Mouse (Mus musculus): Measurements from ENCODE around the gene Patj. TPM values are rescaled to one million over a fixed set of nuclear protein-coding genes. Genes with fewer than 3 reads are reported as not detected.

The Patj gene
- 12.9 and 20.9 TPM in 2 replicates for polyA plus RNA-seq (2015; fragmentation: Nextera tagmentation; extraction: Ambion mirVana)

DNA sequence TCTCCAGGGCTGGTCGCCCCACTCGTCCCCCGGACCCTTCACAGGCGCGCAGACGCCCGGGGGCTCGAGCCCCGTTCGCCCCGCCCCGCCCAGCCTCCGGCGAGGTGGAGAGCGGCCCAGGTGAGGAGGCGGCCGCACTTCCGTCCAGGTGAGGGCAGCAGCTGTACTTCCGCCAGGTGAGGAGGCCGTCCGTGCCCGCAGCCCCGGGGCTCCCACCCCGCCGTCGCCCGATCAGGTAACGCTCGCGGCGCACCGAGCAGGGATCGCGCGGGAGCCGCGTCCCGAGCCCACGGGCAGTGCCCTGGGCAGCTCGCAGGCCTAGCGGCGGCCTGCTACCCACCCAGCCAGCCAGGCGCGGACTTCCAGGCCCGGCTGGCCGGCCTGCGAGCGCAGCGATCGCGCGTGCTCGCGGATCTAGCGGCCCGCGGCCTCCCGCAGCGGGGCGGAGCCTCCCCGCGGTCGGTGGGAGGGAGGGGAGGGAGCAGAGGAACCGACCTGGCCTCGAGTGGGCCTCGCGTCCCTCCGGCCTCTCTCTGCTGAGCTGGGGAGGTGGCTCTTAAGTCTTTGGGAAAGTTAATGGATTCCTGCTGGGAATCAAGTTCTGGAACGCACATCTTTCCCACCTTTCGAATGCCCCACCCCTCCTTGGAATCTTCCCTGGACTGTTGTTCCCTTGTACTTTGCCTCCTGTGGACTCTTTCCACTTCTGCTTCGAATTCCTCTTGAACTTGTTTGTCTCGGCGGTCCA, at the start of gene Patj:
Gene Patj, plus strand, starts transcription at position 96 of the 748 bp plus-strand sequence.
- Histone ChIP-seq H3K9ac (ENCODE audit: low read depth, low read length) (peak within 1 kb of the TSS; percentile 99), H3K9me3 (ENCODE audit: control insufficient read depth) (no peaks in the 10 kb centered on the region), H3K27me3 (replicated peaks; ENCODE audit: control insufficient read depth, insufficient read depth, low read length) (no peaks in the 10 kb centered on the region), H3K4me2 (replicated peaks; ENCODE audit: low read depth) (peak within 1 kb of the TSS; percentile 89), H3K36me3 (ENCODE audit: control insufficient read depth, insufficient read depth) (no peaks in the 10 kb centered on the region), H3K4me3 (ENCODE audit: low read depth, low read length) (peak within 1 kb of the TSS; percentile 79), H3K27ac (ENCODE audit: low read depth, low read length) (peak within 1 kb of the TSS; percentile 99), H3K4me1 (replicated peaks; ENCODE audit: control insufficient read depth, insufficient read depth, low read length) (peaks cover 4% of the 10 kb centered on the region; the same call in 1 of the 2 replicates)
- peak; percentile 89 for ATAC-seq
- WGBS = under 1% methylated on average over 73 of the region's 73 CpGs
- peak; percentile 54 for TF ChIP-seq CTCF (IDR thresholded peaks at IDR 0.05; ENCODE audit: low read depth)

DNA sequence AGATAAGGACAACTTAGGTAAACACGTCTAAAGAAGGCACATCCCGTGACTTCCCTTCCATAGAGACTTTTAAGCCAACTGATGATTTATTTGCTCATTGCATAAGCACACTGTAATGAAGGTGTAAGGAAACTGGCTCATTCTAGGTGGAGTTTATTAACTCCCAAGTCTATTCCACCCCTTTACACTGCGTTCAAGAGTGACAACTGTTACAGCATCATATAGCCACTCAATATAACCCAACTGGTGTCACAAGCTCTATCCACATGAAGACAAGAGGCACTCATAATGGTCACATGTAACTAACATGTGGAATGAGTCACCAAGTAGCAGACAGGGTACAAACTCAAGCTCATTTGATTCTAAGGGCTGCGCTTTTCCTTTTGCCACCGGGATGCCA, 47.0 kb upstream of the Patj start:
- Histone ChIP-seq H3K4me2 (replicated peaks; ENCODE audit: low read depth) (no peak overlapping the region), H3K27me3 (replicated peaks; ENCODE audit: control insufficient read depth, insufficient read depth, low read length) (peaks cover 9% of the 10 kb centered on the region; the same call in 1 of the 2 replicates), H3K4me1 (replicated peaks; ENCODE audit: control insufficient read depth, insufficient read depth, low read length) (0 out of 2 replicates have a peak, but pooled peaks cover 9% of the 10 kb centered on the region), H3K9me3 (ENCODE audit: control insufficient read depth) (no peaks in the 10 kb centered on the region), H3K36me3 (ENCODE audit: control insufficient read depth, insufficient read depth) (no peaks in the 10 kb centered on the region), H3K9ac (ENCODE audit: low read depth, low read length) (no peak overlapping the region), H3K4me3 (ENCODE audit: low read depth, low read length) (no peak overlapping the region), H3K27ac (ENCODE audit: low read depth, low read length) (no peak overlapping the region)
- ATAC-seq = peak; percentile 83
- WGBS = 50% methylated on average over 5 of the region's 5 CpGs
- TF ChIP-seq CTCF (IDR thresholded peaks at IDR 0.05; ENCODE audit: low read depth) = no peak

- Histone ChIP-seq H3K4me1 (replicated peaks; ENCODE audit: control insufficient read depth, insufficient read depth, low read length) (no peaks in the 10 kb centered on the region), H3K27ac (ENCODE audit: low read depth, low read length) (no peak overlapping the region), H3K4me3 (ENCODE audit: low read depth, low read length) (no peak overlapping the region), H3K4me2 (replicated peaks; ENCODE audit: low read depth) (no peak overlapping the region), H3K27me3 (replicated peaks; ENCODE audit: control insufficient read depth, insufficient read depth, low read length) (no peaks in the 10 kb centered on the region), H3K36me3 (ENCODE audit: control insufficient read depth, insufficient read depth) (peaks cover 23% of the 10 kb centered on the region), H3K9ac (ENCODE audit: low read depth, low read length) (no peak overlapping the region), H3K9me3 (ENCODE audit: control insufficient read depth) (no peaks in the 10 kb centered on the region)
- TF ChIP-seq CTCF (IDR thresholded peaks at IDR 0.05; ENCODE audit: low read depth) = peak; percentile 23
- WGBS = 68% methylated on average over 9 of the region's 9 CpGs
- ATAC-seq = peak; percentile 72; the same call in 1 of the 2 replicates
Measured at GRCm38 (mm10) chr4:98358034-98358809, 37.4 kb upstream of the Patj start.

- H3K9ac ChIP-seq (ENCODE audit: low read depth, low read length) = no peak overlapping the region
- WGBS = 47% methylated on average over 4 of the region's 4 CpGs
- no peak overlapping the region for H3K4me3 ChIP-seq (ENCODE audit: low read depth, low read length)
- no peak overlapping the region for H3K27ac ChIP-seq (ENCODE audit: low read depth, low read length)
- H3K4me2 ChIP-seq (replicated peaks; ENCODE audit: low read depth) = no peak overlapping the region
- peak; percentile 69 for TF ChIP-seq CTCF (IDR thresholded peaks at IDR 0.05; ENCODE audit: low read depth)
- H3K36me3 ChIP-seq (ENCODE audit: control insufficient read depth, insufficient read depth) = peaks cover 8% of the 10 kb centered on the region; the same call in 1 of the 2 replicates
- no peaks in the 10 kb centered on the region for H3K27me3 ChIP-seq (replicated peaks; ENCODE audit: control insufficient read depth, insufficient read depth, low read length)
- no peak for ATAC-seq
- H3K9me3 ChIP-seq (ENCODE audit: control insufficient read depth) = no peaks in the 10 kb centered on the region
- H3K4me1 ChIP-seq (replicated peaks; ENCODE audit: control insufficient read depth, insufficient read depth, low read length) = no peaks in the 10 kb centered on the region
Measured at GRCm38 (mm10) chr4:98375401-98375800, 20.2 kb upstream of the Patj start.

- no peaks in the 10 kb centered on the region for H3K4me1 ChIP-seq (replicated peaks; ENCODE audit: control insufficient read depth, insufficient read depth, low read length)
- H3K4me3 ChIP-seq (ENCODE audit: low read depth, low read length) = no peak overlapping the region
- ATAC-seq = no peak
- no peaks in the 10 kb centered on the region for H3K27me3 ChIP-seq (replicated peaks; ENCODE audit: control insufficient read depth, insufficient read depth, low read length)
- H3K9ac ChIP-seq (ENCODE audit: low read depth, low read length) = no peak overlapping the region
- no peak for TF ChIP-seq CTCF (IDR thresholded peaks at IDR 0.05; ENCODE audit: low read depth)
- WGBS = 88% methylated on average over 2 of the region's 2 CpGs
- H3K27ac ChIP-seq (ENCODE audit: low read depth, low read length) = no peak overlapping the region
- H3K36me3 ChIP-seq (ENCODE audit: control insufficient read depth, insufficient read depth) = peaks cover 8% of the 10 kb centered on the region; the same call in 1 of the 2 replicates
- H3K9me3 ChIP-seq (ENCODE audit: control insufficient read depth) = no peaks in the 10 kb centered on the region
- no peak overlapping the region for H3K4me2 ChIP-seq (replicated peaks; ENCODE audit: low read depth)
Measured at GRCm38 (mm10) chr4:98376943-98377342, 18.6 kb upstream of the Patj start.
